Mouse (Mus musculus): ENCODE data around the gene Pip4k2a.

DNA sequence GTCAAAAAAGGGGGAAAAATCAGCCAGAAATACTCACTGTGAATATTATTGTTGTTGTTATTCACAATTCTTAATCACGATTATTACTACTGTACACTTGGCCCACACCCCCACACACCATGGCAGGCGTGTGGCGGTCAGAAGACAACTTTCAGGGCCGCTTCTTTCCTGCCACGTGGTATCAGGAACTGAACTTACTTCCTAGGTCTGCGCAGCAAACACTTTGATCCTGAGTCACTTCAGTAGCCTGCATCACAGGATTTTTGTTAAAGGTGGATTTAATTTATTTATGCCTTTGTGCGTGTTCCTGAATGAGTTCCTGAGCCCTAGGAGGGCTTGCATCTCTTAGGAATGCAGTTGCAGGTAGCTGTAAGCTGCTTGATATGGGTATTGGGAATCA lies 49.2 kb downstream of the Pip4k2a start:
- TF ChIP-seq CTCF (IDR thresholded peaks at IDR 0.05; ENCODE audit: low read depth, low read length) (no peak), GATA1 (IDR thresholded peaks at IDR 0.05; ENCODE audit: borderline replicate concordance, low read length) (no peak), TAL1 (conservative IDR thresholded peaks at IDR 0.05; ENCODE audit: low read depth, low read length) (no peak), GATA2 (IDR thresholded peaks at IDR 0.05; ENCODE audit: borderline replicate concordance, low read depth, low read length) (no peak), POLR2AphosphoS5 (IDR thresholded peaks at IDR 0.05; ENCODE audit: insufficient replicate concordance, low read depth, low read length) (no peak)

Measured in G1E (cell line).